Mouse (Mus musculus) heart, adult 2 months (tissue): ENCODE results near the gene Agtr1a. TPM values are rescaled to one million over a fixed set of nuclear protein-coding genes. Genes with fewer than 3 reads are reported as not detected.
A peak's percentile ranks its signal among the peaks of the same experiment; 100 is the strongest.

Experiments used
- DNase-seq, 2 experiments: peaks; one replicate each; pipeline ENCODE4 v3.0.0; 2021
- H3K27ac ChIP-seq: fragments of 200-600 bp; 2 replicates; pipeline ENCODE4 v1.8.1; 2022
- H3K27me3 ChIP-seq: fragments of 200-500 bp; 2 replicates; pipeline ENCODE4 v1.6.1; 2012; ENCODE audit warnings: mild to moderate bottlenecking, low read length, inconsistent platforms, mixed read lengths; ENCODE audit not compliant: control insufficient read depth, insufficient read depth
- H3K36me3 ChIP-seq: fragments of 200-500 bp; 2 replicates; pipeline ENCODE4 v1.6.1; 2012; ENCODE audit warnings: low read length, inconsistent platforms; ENCODE audit not compliant: control insufficient read depth, insufficient read depth
- H3K4me1 ChIP-seq: fragments of 200-500 bp; 2 replicates; pipeline ENCODE4 v1.6.1; 2011; ENCODE audit warnings: low read length; ENCODE audit not compliant: control insufficient read depth, insufficient read depth
- H3K4me3 ChIP-seq: fragments of 200-600 bp; 2 replicates; pipeline ENCODE4 v1.8.1; 2022
- H3K79me2 ChIP-seq: fragments of 200-500 bp; replicated peaks from 2 replicates; pipeline ENCODE4 v1.6.1; 2012; ENCODE audit warnings: mild to moderate bottlenecking, inconsistent platforms, low read length, moderate library complexity, mixed read lengths; ENCODE audit not compliant: control insufficient read depth, insufficient read depth
- H3K9ac ChIP-seq: fragments of 200-500 bp; 2 replicates; pipeline ENCODE4 v1.6.1; 2012; ENCODE audit warnings: low read depth, mild to moderate bottlenecking, control low read depth, inconsistent platforms, low read length, mixed read lengths
- CTCF ChIP-seq: fragments of 200-600 bp; IDR thresholded peaks from 2 replicates; pipeline ENCODE4 v1.8.1; 2022; ENCODE audit warnings: antibody characterized with exemption, mild to moderate bottlenecking, moderate library complexity
- EP300 ChIP-seq: fragments of 200-500 bp; IDR thresholded peaks from 2 replicates; pipeline ENCODE4 v1.6.1; 2011; ENCODE audit warnings: low read depth, low read length, control low read depth; ENCODE audit not compliant: insufficient read depth
- POLR2A ChIP-seq: fragments of 200-500 bp; IDR thresholded peaks from 2 replicates; pipeline ENCODE4 v1.6.1; 2011; ENCODE audit warnings: mild to moderate bottlenecking, low read depth, low read length, control low read depth; ENCODE audit not compliant: insufficient read depth
- WGBS: fragments of 180-500 bp; shearing (Covaris S2); methylation state at CpG from one replicate; pipeline ENCODE4 v1.1.7; 2018; 5-methylcytosine and 5-hydroxymethylcytosine counted together
- intact Hi-C: fragments of 180-260 bp; cut with DNase I; formaldehyde crosslinking; loops from one replicate; pipeline ENCODE4 v1.15.1; 2025
- polyA plus RNA-seq: library from polyadenylated mRNA; depleted of rRNA; stranded (reverse); fragments of >200 nt; gene quantifications from 2 replicates; pipeline ENCODE4 v1.2.3, GENCODE M21; 2012
- total RNA-seq, 2 experiments: library from RNA; stranded (reverse); gene quantifications; 2 replicates each; pipeline ENCODE4 v1.2.3; 2021

Gene Agtr1a
- total and polyA plus RNA-seq, 3 experiments: 47.8 to 55.4 (median 50.6) TPM

DNA sequence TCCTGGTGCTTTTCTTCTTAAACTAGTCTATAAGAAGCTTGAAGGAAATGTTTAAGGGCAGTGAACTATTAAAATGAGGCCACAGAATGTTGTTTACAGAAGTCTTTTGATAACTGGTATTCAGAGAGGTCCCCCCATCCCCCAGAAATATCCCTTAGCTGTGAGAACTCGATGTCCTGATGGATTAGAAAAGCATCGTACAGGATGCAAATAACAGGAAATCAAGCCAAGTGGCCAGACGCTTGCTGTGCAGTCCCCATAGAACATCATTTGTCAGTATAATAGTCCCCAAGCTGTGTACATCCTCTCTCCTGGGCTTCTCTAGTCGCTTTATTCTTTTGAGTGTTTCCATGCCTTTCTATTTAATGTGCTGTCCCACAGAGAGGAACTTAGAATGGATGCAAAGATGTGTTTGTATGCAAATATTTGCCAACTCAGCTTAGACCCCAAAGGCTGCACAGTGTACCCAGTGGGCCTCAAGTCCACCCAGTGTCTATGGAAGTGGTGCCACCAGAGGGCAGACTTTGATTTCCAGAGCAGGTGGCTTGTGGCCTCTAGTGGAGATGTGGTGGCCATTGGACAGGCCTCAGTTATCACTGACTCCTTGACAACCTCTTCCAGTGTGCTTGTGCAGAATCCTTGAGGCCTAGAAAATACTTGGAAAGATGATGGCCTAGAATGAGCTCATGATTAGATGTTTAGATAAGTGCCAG lies 22.4 kb downstream of the Agtr1a start:
- Histone ChIP-seq H3K79me2 (no peaks in the 10 kb centered on the region), H3K27ac (no peak overlapping the region), H3K9ac (no peak overlapping the region), H3K4me3 (no peak overlapping the region), H3K36me3 (peaks cover 5% of the 10 kb centered on the region), H3K4me1 (peaks cover 4% of the 10 kb centered on the region; the same call in 1 of the 2 replicates), H3K27me3 (no peaks in the 10 kb centered on the region)
- peak; percentile 33 for TF ChIP-seq CTCF
- no peak for TF ChIP-seq POLR2A
- TF ChIP-seq EP300: no peak
- WGBS: 48% methylated on average over 4 of the region's 4 CpGs
- no peak for DNase-seq
- intact Hi-C loops: no loop called here

DNA sequence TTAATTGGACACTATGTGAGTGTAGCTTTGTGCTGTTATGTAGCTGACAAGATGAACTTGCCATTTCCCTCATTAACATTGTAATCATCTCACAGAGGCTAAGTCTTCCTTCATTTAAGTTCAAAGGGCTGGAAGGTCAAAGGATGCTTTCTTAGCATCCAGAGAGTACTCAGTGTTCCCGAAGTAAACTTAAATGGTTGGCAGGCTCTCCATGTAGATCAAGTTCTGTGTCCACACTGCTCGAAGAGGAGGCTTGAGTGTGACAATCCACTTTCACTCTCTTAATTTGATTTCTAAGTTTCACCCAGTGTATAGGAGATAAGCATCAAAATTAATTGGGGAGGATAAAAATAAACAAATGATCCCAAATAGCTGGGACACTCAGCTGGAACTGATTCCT lies 23.6 kb downstream of the Agtr1a start:
- Histone ChIP-seq H3K4me1 (peaks cover 4% of the 10 kb centered on the region; the same call in 1 of the 2 replicates), H3K9ac (no peak overlapping the region), H3K79me2 (no peaks in the 10 kb centered on the region), H3K4me3 (no peak overlapping the region), H3K27ac (no peak overlapping the region), H3K27me3 (no peaks in the 10 kb centered on the region), H3K36me3 (peaks cover 8% of the 10 kb centered on the region)
- WGBS: 60% methylated on average over 2 of the region's 2 CpGs
- intact Hi-C loops: no loop called here
- DNase-seq: no peak
- TF ChIP-seq EP300 (no peak), CTCF (no peak), POLR2A (no peak)

DNA sequence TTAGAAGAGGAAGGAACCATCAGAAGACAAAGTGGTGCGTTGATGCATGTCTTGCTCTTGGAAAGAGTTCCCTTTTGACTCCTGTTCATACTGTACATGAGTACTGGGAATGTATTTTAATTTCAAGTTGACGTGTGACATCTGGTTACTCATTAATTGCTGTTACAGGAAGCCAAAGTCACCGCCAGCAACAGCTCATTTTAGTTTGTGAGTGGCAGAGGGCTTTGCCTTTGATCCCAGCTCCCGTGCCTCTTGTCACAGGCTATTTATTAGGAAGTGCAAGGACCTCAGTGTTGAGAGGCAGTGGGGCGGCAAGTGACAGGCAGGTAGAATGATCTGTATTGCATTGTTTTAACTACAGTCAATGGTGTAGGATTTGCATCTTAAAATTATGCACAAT lies 24.8 kb downstream of the Agtr1a start:
- no peaks in the 10 kb centered on the region for H3K27me3 ChIP-seq
- DNase-seq: no peak
- H3K27ac ChIP-seq: no peak overlapping the region
- intact Hi-C loops: no loop called here
- H3K4me3 ChIP-seq: no peak overlapping the region
- H3K36me3 ChIP-seq: peaks cover 8% of the 10 kb centered on the region
- 39% methylated on average over 5 of the region's 5 CpGs for WGBS
- no peaks in the 10 kb centered on the region for H3K79me2 ChIP-seq
- peaks cover 3% of the 10 kb centered on the region; the same call in 1 of the 2 replicates for H3K4me1 ChIP-seq
- TF ChIP-seq POLR2A: no peak
- no peak for TF ChIP-seq EP300
- no peak for TF ChIP-seq CTCF
- H3K9ac ChIP-seq: no peak overlapping the region

DNA sequence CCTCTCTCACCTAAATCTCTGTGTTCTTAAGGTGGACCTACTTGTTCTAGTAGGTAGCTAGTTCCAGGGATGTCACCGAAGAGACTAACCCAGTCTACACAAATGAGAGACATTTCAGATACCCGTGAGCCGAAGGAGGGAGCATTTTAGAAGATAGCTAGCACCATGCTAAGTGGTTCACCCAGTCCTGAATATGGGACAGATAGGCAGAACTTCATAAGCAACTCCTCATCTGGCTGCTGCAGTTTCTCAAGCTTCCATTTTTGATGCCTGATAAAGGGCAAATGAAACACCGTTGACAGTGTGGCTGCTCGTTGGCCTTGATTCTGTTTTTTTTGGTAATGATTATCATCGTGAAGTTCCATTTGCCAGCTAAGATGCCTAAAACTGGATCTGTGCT lies 25.8 kb downstream of the Agtr1a start:
- no peak for TF ChIP-seq CTCF
- TF ChIP-seq EP300: no peak
- TF ChIP-seq POLR2A: no peak
- intact Hi-C loops: no loop called here
- Histone ChIP-seq H3K27ac (no peak overlapping the region), H3K4me1 (peaks cover 3% of the 10 kb centered on the region; the same call in 1 of the 2 replicates), H3K79me2 (no peaks in the 10 kb centered on the region), H3K27me3 (no peaks in the 10 kb centered on the region), H3K36me3 (peaks cover 8% of the 10 kb centered on the region), H3K4me3 (no peak overlapping the region), H3K9ac (no peak overlapping the region)
- DNase-seq: no peak
- 72% methylated on average over 6 of the region's 6 CpGs for WGBS

DNA sequence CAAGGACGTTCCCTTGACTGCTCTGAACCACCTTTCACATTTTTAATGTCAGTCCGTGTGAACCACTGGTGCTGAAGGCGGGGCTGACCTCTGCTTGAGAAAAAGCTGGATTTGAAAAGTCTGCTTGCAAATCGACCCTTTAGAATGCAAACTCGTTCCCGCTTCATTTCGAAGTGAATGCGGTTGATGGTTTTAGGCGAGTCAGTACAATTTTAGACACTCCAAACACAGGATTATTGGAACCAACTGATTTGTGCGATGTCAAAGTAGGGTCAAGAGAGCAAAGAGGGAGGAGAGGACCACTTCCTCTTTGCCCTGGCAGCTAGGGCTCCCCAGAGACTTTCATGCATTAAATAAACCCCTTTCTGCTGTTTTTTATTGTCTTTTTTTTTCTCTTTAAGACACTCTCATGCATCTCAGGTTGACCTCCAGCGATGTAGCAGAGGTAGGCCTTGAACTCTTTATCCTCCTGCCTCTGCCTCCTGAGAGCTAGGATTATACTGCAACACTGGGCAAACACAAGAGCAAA lies 27.9 kb downstream of the Agtr1a start:
- Histone ChIP-seq H3K36me3 (peaks cover 8% of the 10 kb centered on the region), H3K27me3 (no peaks in the 10 kb centered on the region), H3K79me2 (no peaks in the 10 kb centered on the region), H3K4me3 (no peak overlapping the region), H3K4me1 (peaks cover 3% of the 10 kb centered on the region; the same call in 1 of the 2 replicates), H3K27ac (no peak overlapping the region), H3K9ac (no peak overlapping the region)
- WGBS: 76% methylated on average over 11 of the region's 11 CpGs
- intact Hi-C loops: no loop called here
- no peak for TF ChIP-seq POLR2A
- TF ChIP-seq EP300: no peak
- TF ChIP-seq CTCF: no peak
- no peak for DNase-seq

DNA sequence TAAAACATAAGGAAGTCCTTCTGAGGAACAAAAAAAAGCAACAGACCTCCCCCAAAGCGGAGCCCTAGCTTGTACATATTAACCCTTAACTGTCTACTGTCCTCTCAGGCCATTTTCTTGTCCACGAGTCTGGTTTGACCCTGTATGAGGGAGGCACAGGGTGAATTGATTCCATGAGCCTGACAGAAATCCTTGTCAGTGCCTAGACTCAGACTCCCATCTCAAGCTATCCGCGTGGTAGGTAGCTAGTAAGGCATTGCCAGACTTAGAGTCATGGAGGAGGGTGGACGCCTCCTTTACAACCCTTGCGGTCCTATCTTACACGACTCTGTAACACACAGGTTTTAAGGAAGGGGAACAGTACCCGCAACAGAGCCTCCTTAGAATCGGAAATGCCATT lies 28.5 kb downstream of the Agtr1a start:
- intact Hi-C loops: no loop called here
- 83% methylated on average over 9 of the region's 9 CpGs for WGBS
- Histone ChIP-seq H3K27me3 (no peaks in the 10 kb centered on the region), H3K4me3 (no peak overlapping the region), H3K4me1 (peaks cover 3% of the 10 kb centered on the region; the same call in 1 of the 2 replicates), H3K9ac (no peak overlapping the region), H3K79me2 (no peaks in the 10 kb centered on the region), H3K36me3 (peaks cover 7% of the 10 kb centered on the region; the same call in 1 of the 2 replicates), H3K27ac (no peak overlapping the region)
- DNase-seq: no peak
- TF ChIP-seq POLR2A (no peak), CTCF (no peak), EP300 (no peak)
